Mouse (Mus musculus): ENCODE measurements around the gene Fbn1.

- TF ChIP-seq CTCF (conservative IDR thresholded peaks at IDR 0.05; ENCODE audit: insufficient read depth, insufficient read length, low read depth, low read length) (peak; percentile 61), POLR2A (IDR thresholded peaks at IDR 0.05; ENCODE audit: low read depth, low read length) (no peak)
Observed at GRCm38 (mm10) chr2:125252275-125252674, 255.5 kb downstream of the Fbn1 start.
